Mouse (Mus musculus) gastrocnemius, adult 2 months (tissue): ENCODE results near the gene Evl. TPM values are rescaled to one million over a fixed set of nuclear protein-coding genes. Genes with fewer than 3 reads are reported as not detected.
"Not testable (repeated sequence)": the region's sequence is repeated elsewhere in the genome, so short reads cannot be mapped to it uniquely, and the experiment has no call there.

ENCODE experiments used
- DNase-seq: peaks from one replicate; pipeline ENCODE4 v3.0.0; 2022
- H3K27ac ChIP-seq: fragments of 200-600 bp; 2 replicates; pipeline ENCODE4 v1.8.1; 2022; ENCODE audit warnings: mild to moderate bottlenecking
- H3K4me3 ChIP-seq: fragments of 200-600 bp; 2 replicates; pipeline ENCODE4 v1.8.1; 2022; ENCODE audit warnings: mild to moderate bottlenecking, moderate library complexity
- CTCF ChIP-seq: fragments of 200-600 bp; IDR thresholded peaks from 2 replicates; pipeline ENCODE4 v1.8.1; 2022; ENCODE audit warnings: antibody characterized with exemption, mild to moderate bottlenecking, moderate library complexity
- intact Hi-C: fragments of 180-260 bp; cut with DNase I; formaldehyde crosslinking; loops from one replicate; pipeline ENCODE4 v1.15.1; 2025
- long read RNA-seq, 2 experiments: library from polyadenylated mRNA; stranded (forward); transcript quantifications; one replicate each; pipeline ENCODE4 v2.0.0; 2021
- total RNA-seq, 2 experiments: library from RNA; stranded (reverse); gene quantifications; 2 replicates each; pipeline ENCODE4 v1.2.3; 2021

Evl gene
- total RNA-seq: 10 to 100 TPM in 1 of 2 experiments, 1 to 10 TPM in 1; 10.0 to 17.7 TPM
- long read RNA-seq, experiment 1, partial matches to known transcripts: 2 of 10 reads
- long read RNA-seq, experiment 1, other reads (novel, unspliced or antisense): 1 of 10 reads
- long read RNA-seq, experiment 2, transcript Evl-201 (14 exons, 2,180 nt): major isoform, 5 of 9 reads
- long read RNA-seq, experiment 2, partial matches to known transcripts: 1 of 9 reads
- long read RNA-seq, experiment 2, other reads (novel, unspliced or antisense): 1 of 9 reads

DNA sequence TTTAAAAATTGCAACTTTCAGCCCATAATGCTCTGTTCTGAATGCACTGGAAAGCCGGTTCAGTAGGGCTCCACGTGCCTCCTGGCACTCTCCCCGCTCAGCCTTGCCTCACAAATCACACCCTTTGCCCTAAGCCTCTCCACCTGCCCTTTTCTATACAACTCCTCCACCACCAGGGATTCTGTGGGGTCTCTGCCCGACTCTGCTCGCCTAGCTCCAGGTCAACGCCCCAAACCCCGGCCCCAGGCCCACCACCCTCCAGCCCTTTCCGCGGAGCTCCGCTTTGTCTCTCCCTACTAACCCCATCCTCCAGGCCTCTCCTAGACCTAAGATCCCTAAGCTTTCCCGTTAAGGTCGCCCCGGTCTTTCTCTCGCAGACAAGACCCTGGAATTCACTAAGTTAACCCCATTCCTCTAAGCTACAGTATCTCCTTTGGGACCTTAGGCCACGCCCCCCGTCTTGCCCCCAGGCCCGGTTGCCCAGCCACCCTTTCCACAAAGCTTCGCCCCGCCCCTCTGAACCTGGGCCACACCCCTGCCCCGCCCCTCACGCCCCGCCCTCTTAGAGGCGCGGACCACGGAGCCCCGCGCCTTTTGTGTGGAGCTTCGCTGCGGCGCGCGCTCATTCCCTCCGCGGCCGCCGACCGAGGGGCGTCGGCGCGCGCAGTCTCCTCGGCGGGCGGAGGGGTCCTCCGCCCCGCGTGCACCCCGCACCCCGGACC, at the start of gene Evl:
Gene Evl (plus strand): TSS at position 601 of the 722 bp plus-strand sequence.
- H3K27ac ChIP-seq: peak within 1 kb of the TSS; percentile 76
- peak within 1 kb of the TSS; percentile 91 for H3K4me3 ChIP-seq
- no peak for TF ChIP-seq CTCF
- DNase-seq: peak; percentile 86
- intact Hi-C loops: no loop called here

DNA sequence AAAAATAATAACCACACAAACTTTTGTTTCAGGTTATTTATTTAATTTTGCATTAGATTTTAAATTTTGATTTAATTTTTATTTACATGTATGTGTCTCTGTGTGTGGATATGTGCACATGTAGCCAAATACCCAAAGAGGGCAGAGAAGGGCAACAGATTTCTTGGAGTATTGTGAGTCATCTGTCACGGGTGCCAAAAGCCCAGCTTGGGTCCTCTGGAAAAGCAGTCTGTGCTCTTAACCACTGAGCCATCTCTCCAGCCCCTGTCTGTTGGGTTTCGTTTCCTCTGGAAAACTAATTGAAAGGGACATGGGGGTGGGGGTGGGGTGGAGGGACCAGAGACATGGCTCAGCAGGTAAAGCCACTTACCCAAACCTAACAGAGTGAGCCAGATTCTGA, 48.7 kb upstream of the Evl start:
- intact Hi-C loops: no loop called here
- TF ChIP-seq CTCF: no peak
- DNase-seq: no peak
- H3K27ac ChIP-seq: no peak overlapping the region
- no peak overlapping the region for H3K4me3 ChIP-seq

DNA sequence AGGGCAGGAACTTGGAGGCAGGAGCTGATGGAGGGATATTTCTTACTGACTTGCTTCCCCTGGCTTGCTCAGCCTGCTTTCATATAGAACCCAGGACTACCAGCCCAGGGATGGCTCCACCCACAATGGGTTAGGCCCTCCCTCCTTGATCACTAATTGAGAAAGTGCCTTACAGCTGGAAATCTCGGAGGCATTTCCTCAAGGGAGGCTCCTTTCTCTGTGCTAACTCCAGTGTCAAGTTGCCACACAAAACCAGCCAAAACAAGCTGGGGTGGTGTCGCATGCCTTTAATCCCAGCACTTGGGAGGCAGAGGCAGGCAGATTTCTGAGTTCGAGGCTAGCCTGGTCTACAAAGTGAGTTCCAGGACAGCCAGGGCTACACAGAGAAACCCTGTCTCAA, 47.5 kb upstream of the Evl start:
- H3K27ac ChIP-seq, intact Hi-C loops, DNase-seq, H3K4me3 ChIP-seq: not testable (repeated sequence)

DNA sequence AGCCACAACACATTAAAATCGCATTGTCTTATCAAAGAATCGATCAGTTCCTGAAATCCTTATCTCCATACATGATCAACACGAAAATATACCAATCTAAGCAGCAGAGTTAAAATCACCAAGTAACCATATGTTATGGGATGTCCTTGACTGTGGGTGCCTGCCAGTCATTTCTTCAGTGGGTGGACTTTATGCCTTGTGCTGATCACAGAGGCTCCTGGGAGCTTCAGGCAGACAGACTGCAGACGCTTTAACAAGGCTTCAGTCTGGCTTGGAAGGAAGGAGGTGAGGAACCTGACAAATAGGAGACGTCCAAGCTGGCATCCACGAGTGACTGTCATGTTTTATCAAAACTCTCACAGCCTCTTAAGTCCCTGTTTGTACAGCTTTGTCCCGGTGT, 43.9 kb upstream of the Evl start:
- TF ChIP-seq CTCF: no peak
- intact Hi-C loops: no loop called here
- Histone ChIP-seq H3K27ac (no peak overlapping the region), H3K4me3 (no peak overlapping the region)
- DNase-seq: no peak

DNA sequence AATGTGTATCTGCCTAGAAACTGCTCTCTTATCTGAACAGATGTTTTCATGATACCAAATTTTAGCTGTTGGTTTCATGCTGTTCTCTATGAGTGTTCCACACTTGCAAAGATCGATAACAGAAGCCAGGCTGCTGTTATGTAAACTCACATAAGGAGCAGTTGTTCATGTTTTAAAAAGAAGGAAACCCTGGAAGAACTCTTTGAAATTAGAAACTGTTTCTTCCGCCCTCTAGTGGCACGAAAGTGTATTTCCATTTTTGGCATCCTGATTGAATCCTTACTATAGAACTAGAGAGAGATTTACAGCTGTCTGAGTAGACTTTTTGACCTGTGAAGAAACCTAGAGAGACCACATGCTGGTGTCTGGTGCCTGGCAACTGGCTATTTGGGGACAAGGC, 43.5 kb upstream of the Evl start:
- peak; percentile 67 for TF ChIP-seq CTCF
- no peak overlapping the region for H3K4me3 ChIP-seq
- intact Hi-C loops: no loop called here
- no peak overlapping the region for H3K27ac ChIP-seq
- DNase-seq: no peak

DNA sequence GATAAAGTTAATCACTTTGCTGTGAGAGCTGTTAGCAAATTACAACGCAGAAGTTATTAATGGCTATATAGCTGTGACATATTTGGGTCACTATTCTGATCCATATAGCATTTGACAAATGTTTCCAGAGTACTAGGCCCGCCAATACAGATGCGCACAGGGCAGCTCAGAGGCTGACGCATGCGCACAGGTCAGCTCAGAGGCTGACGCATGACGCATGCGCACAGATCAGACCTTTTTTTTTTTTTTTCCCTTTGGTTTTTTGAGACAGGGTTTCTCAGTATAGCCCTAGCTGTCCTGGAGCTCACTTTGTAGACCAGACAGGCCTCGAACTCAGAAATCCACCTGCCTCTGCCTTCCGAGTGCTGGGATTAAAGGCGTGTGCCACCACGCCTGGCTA, 39.1 kb upstream of the Evl start:
- no peak overlapping the region for H3K27ac ChIP-seq
- no peak overlapping the region for H3K4me3 ChIP-seq
- no peak for TF ChIP-seq CTCF
- intact Hi-C loops: no loop called here
- no peak for DNase-seq

DNA sequence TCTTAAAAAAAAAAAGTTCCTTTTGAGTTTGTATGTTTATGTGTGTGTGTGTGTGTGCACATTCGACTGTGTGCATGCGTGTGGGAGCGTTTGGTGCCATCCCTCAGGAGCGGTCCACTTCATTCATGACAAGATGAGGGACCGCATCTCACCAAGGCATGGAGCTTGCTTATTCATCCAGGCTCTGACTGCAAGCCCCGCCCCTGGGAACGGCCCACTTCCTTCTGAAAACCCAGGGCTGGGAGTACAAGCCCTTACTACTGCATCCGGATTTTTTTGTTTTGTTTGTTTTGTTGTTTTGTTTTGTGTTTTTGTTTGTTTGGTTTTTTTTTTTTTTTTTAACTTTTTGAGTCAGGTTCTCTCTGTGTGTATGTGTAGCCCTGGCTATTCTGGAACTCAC, 35.1 kb upstream of the Evl start:
- intact Hi-C loops: no loop called here
- Histone ChIP-seq H3K4me3 (no peak overlapping the region), H3K27ac (no peak overlapping the region)
- no peak for DNase-seq
- no peak for TF ChIP-seq CTCF

DNA sequence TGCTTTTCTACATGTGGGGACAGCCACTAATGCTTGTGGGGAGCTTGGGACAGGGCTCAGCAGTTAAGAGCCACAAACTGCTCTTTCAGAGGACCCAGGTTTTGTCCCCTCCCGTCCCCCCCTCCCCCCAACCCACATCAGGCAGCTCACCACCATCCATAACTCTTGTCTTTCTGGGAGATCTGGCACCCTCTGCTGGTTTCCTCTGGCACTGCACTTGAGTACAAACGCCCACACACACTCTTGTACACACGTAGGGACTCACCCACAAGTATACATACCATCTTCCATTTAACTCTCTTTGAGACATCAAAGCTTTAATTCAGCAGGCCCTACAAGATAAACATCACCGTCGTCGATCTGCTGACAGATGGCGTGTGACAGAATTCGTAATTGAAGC, 25.3 kb upstream of the Evl start:
- peak; percentile 41 for DNase-seq
- H3K27ac ChIP-seq: no peak overlapping the region
- intact Hi-C loops: no loop called here
- TF ChIP-seq CTCF: peak; percentile 71
- H3K4me3 ChIP-seq: no peak overlapping the region

DNA sequence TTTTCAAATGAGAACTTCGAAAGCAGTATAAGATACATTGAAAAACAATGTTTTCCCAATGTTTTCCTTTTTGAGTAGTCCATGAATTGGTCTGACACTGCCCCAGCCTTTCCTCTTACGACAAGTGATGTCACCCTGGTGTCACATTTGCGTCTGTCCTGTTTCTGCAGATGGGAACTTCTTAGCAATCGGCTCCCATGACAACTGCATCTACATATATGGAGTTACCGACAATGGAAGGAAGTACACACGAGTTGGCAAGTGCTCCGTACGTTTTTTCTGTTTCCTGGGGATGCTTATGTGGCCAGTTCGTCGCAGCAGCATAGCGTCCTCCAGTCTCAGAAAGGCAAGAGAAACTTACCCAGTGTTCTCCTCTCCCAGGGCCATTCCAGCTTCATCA, 20.0 kb upstream of the Evl start:
- TF ChIP-seq CTCF: no peak
- Histone ChIP-seq H3K27ac (0 out of 2 replicates have a peak overlapping the region, but pooled peaks have one; percentile 25), H3K4me3 (no peak overlapping the region; the same call in 1 of the 2 replicates)
- intact Hi-C loops: no loop called here
- DNase-seq: no peak

DNA sequence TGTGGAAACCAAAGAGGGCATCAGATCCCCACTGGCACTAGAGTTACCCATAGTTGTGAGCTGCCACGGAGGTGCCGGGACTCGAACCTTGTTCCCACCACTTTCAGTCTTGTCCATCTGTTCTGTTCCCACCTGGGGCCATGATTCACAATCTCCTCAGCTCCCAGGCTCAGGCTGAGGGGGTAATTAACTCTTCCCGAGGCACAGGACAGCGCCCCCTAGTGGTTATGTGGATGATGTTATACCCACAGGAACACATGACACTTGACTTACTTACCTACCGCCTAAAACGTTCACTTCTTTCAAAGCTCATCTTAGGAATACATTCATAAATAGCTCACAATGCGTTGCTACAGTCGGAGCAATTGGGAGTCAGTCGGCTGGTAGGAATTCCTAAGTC, 18.1 kb upstream of the Evl start:
- peak; percentile 71 for TF ChIP-seq CTCF
- DNase-seq: no peak
- H3K4me3 ChIP-seq: no peak overlapping the region
- intact Hi-C loops: no loop called here
- H3K27ac ChIP-seq: no peak overlapping the region

DNA sequence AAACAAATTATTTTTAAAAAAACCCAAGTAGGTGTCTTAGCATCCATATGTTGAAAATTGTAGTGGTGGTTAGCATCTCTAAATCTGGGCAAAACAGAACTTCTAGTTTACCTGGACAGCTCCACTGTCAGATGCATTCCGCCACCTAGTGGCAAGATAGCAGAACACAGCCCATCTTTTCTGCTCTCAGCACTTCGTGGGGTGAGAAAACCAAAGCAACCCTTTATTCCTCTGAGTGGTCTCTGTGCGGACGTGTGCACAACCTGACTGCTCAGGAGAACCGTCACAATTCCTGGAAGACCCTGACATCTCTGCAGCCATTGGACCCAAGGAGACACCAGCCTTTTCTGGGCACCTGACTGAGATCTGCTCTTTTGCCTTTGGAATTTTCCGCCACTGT, 13.4 kb upstream of the Evl start:
- no peak overlapping the region for H3K4me3 ChIP-seq
- intact Hi-C loops: no loop called here
- peak; percentile 47 for DNase-seq
- peak; percentile 86 for TF ChIP-seq CTCF
- no peak overlapping the region for H3K27ac ChIP-seq

DNA sequence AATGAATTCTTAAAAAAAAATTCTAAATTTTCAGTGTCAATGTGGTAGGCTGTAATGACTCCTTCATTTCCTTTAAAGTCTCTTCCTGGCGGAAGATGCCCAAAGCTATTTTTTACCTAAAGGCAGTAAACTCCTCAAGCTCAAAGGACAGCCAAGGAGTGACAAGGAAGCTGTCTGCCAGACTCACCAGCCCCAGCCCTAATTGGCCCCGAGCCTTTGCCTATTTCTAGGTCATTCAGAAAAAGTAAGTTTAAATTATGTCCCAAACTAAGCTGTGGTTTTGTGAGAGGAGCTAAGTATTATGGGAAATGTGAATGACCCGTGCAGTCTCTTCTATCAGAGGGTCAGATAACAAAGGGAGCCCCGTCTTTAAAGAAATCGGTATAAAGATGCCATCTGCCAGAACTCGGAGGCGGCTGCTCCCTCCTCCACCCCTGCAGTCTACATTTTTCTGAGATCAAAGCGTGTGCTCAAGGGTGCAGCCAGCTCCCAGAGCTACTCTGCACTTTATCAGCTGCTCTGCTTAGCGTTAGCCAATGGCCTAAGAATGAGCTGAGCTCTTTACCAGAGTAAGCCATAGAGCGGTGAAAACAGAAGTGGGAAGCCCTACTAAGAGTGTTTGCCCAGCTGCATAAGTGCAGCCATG, 7.9 kb upstream of the Evl start:
- intact Hi-C loops: no loop called here
- no peak for DNase-seq
- Histone ChIP-seq H3K4me3 (no peak overlapping the region), H3K27ac (peak overlapping the region; percentile 10; the same call in 1 of the 2 replicates)
- TF ChIP-seq CTCF: no peak

DNA sequence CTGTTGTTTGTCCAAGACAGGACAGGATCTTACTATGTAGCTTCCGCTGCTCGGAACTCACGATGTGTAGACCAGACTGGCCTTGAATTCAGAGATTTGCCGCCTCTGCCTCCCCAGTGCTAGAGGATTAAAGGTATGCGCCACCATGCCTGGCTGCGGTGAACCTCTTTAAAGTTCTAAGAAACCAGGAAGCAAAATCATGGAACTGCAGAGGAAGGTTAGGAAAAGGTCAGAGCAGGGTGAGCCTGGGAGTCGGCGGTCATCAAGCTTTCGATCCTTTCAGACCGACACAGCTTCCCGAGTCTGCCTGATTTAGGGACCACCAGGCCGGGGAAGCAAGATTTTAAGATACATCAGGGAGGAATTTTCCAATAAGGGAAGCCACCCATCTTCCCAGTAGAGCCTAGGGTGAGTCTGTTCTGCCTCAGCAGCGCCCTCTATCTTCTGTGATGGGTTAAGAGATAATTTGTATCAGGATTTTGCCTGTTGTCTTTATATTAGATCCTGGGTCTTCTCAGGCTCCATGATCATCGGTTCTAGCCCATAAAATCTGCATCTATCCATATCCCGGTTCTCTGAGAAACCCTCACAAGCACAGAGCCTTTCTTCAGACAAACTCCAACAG, 7.2 kb upstream of the Evl start:
- no peak overlapping the region for H3K4me3 ChIP-seq
- no peak overlapping the region; the same call in 1 of the 2 replicates for H3K27ac ChIP-seq
- TF ChIP-seq CTCF: peak; percentile 25; the same call in 1 of the 2 replicates
- no peak for DNase-seq
- intact Hi-C loops: no loop called here
